Mouse (Mus musculus) liver, embryonic 14.5 days (tissue): ENCODE data around the gene Bak1. TPM values are rescaled to one million over a fixed set of nuclear protein-coding genes. Genes with fewer than 3 reads are reported as not detected.

ENCODE experiments used
- ATAC-seq: fragments of 200-750 bp; cut with Nextera tagmentation; 2 replicates; pipeline ENCODE4 v1.8.0; 2017; ENCODE audit warnings: moderate number of reproducible peaks, mild to moderate bottlenecking, moderate library complexity; ENCODE audit not compliant: insufficient read depth
- DNase-seq, 3 experiments: peaks; one replicate each; pipeline ENCODE4 v3.0.0-alpha.2; 2012 to 2013; ENCODE audit warnings: low read depth in 3 of 3, low spot score in 3 of 3
- H3K27ac ChIP-seq: fragments of 300-500 bp; sonication (generic); 2 replicates; pipeline ENCODE4 v1.5.1; 2014; ENCODE audit warnings: moderate library complexity, mild to moderate bottlenecking, control low read depth, inconsistent platforms
- H3K27me3 ChIP-seq: fragments of 300-500 bp; sonication (generic); 2 replicates; pipeline ENCODE4 v1.6.1; 2014; ENCODE audit warnings: mild to moderate bottlenecking, low read length, moderate library complexity; ENCODE audit not compliant: control insufficient read depth, insufficient read depth
- H3K36me3 ChIP-seq: fragments of 300-500 bp; sonication (generic); replicated peaks from 2 replicates; pipeline ENCODE4 v1.6.1; 2014; ENCODE audit warnings: low read depth; ENCODE audit not compliant: control insufficient read depth, insufficient read depth
- H3K4me1 ChIP-seq, 2 experiments: fragments of 200-500 bp in 1 of 2; fragments of 300-500 bp in 1 of 2; sonication (generic) in 1 of 2; replicated peaks; 2 replicates each; pipeline ENCODE4 v1.6.1; 2012 to 2014; ENCODE audit warnings: antibody characterized with exemption in 1 of 2, inconsistent platforms in 1 of 2, low read length in 1 of 2; ENCODE audit not compliant: control insufficient read depth in 2 of 2, insufficient read depth in 2 of 2
- H3K4me2 ChIP-seq: fragments of 300-500 bp; sonication (generic); 2 replicates; pipeline ENCODE4 v1.6.1; 2014; ENCODE audit warnings: low read depth, mild to moderate bottlenecking, control low read depth, moderate library complexity
- H3K4me3 ChIP-seq, 2 experiments: fragments of 200-500 bp in 1 of 2; fragments of 300-500 bp in 1 of 2; sonication (generic) in 1 of 2; 2 replicates each; pipeline ENCODE4 v1.5.1; 2012 to 2014; ENCODE audit warnings: low read depth in 2 of 2, low read length in 2 of 2, mild to moderate bottlenecking in 2 of 2, control low read depth in 1 of 2, inconsistent platforms in 1 of 2, moderate library complexity in 1 of 2; ENCODE audit not compliant: insufficient read depth in 1 of 2
- H3K9ac ChIP-seq: fragments of 300-500 bp; sonication (generic); replicated peaks from 2 replicates; pipeline ENCODE4 v1.6.1; 2014; ENCODE audit warnings: mild to moderate bottlenecking, control low read depth, moderate library complexity
- H3K9me3 ChIP-seq: fragments of 300-500 bp; sonication (generic); 2 replicates; pipeline ENCODE4 v1.6.1; 2016; ENCODE audit warnings: low read length, mixed read lengths; ENCODE audit not compliant: control insufficient read depth
- CTCF ChIP-seq: IDR thresholded peaks from 2 replicates; pipeline ENCODE4 v1.5.1; 2016; ENCODE audit warnings: antibody characterized with exemption, low read depth, control low read depth
- EP300 ChIP-seq: IDR thresholded peaks from 2 replicates; pipeline ENCODE4 v1.6.1; 2016; ENCODE audit warnings: antibody characterized with exemption, low read depth
- WGBS: fragments of 180-500 bp; shearing (Covaris S2); extraction: QIAGEN DNeasy Blood & Tissue Kit; methylation state at CpG from one replicate; pipeline ENCODE4 v1.1.7; 2014; ENCODE audit not compliant: insufficient replicate concordance; 5-methylcytosine and 5-hydroxymethylcytosine counted together
- polyA plus RNA-seq, 2 experiments: library from polyadenylated mRNA; depleted of rRNA in 1 of 2; stranded (reverse) in 1 of 2; unstranded in 1 of 2; fragments of >200 nt; fragmentation: Nextera tagmentation in 1 of 2; extraction: Ambion mirVana in 1 of 2; gene quantifications; 2 replicates each; pipeline versions ENCODE4 v1.2.1 to v1.2.3; 2012 to 2014

Gene Bak1
- polyA plus RNA-seq, 2 experiments = 5.8 to 16.1 TPM

- Histone ChIP-seq H3K4me2 (no peak overlapping the region), H3K4me1 (no peaks in the 10 kb centered on the region), H3K36me3 (no peaks in the 10 kb centered on the region), H3K9me3 (no peaks in the 10 kb centered on the region), H3K27ac (no peak overlapping the region), H3K27me3 (no peaks in the 10 kb centered on the region), H3K4me3 (no peak overlapping the region), H3K9ac (no peak overlapping the region)
- ATAC-seq = no peak
- WGBS = 29% methylated on average over 11 of the region's 11 CpGs
- TF ChIP-seq CTCF = no peak
- TF ChIP-seq EP300 = no peak
- DNase-seq = no peak
These were observed 23.2 kb downstream of the Bak1 start for GRCm38 (mm10) chr17:27005644-27006043.

DNA sequence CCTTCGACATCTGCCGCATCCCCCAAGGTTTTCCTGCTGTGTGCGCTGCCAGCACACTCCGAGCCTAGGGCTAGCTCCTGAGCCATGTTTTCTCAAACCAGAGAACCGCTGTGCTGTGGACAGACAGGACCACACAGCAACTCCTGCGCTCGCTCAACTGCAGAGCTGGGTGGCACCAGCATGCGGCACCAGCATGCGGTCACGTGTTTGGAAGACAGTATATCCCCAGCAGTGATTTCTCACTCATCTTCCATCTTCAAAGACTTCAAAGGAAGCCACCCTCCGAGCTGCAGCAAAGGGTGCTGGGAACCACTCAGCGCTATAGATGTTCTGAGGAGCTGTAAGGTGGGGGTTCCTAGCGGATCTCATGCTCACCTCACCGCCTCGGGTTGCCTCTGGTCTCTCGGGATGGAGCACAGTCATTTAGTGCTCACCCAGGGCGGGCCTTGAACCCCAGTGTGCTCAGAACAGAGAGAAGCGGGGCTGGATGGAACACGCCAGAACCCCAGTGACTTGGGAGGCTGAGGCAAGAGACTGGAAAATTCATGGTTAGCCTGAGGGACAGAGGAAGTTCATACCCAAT lies 23.8 kb downstream of the Bak1 start:
- no peak overlapping the region for H3K4me2 ChIP-seq
- H3K27ac ChIP-seq = no peak overlapping the region
- H3K9me3 ChIP-seq = no peaks in the 10 kb centered on the region
- TF ChIP-seq CTCF (no peak), EP300 (no peak)
- no peaks in the 10 kb centered on the region for H3K36me3 ChIP-seq
- no peaks in the 10 kb centered on the region for H3K4me1 ChIP-seq
- ATAC-seq = no peak
- H3K4me3 ChIP-seq = no peak overlapping the region
- H3K9ac ChIP-seq = no peak overlapping the region
- whole genome bisulfite sequencing = 44% methylated on average over 19 of the region's 19 CpGs
- no peaks in the 10 kb centered on the region for H3K27me3 ChIP-seq
- no peak for DNase-seq

GRCm38 (mm10) chr17:27004431-27004830 lies 24.4 kb downstream of the Bak1 start:
- no peak overlapping the region for H3K9ac ChIP-seq
- WGBS = 34% methylated on average over 9 of the region's 9 CpGs

GRCm38 (mm10) chr17:27001889-27002288 lies 26.9 kb downstream of the Bak1 start:
- 34% methylated on average over 6 of the region's 6 CpGs for WGBS
- Histone ChIP-seq H3K27ac (no peak overlapping the region), H3K27me3 (no peaks in the 10 kb centered on the region), H3K4me3 (no peak overlapping the region), H3K4me1 (no peaks in the 10 kb centered on the region), H3K9me3 (no peaks in the 10 kb centered on the region), H3K36me3 (no peaks in the 10 kb centered on the region), H3K4me2 (no peak overlapping the region), H3K9ac (no peak overlapping the region; the same call in 1 of the 2 replicates)
- ATAC-seq (no peak), DNase-seq (peak in 1 of 3 experiments; percentile 30)
- TF ChIP-seq CTCF (peak; percentile 83), EP300 (no peak)

More at GRCm38 (mm10) chr17:27004431-27004830, 24.4 kb downstream of the Bak1 start:
- peak; percentile 96 for TF ChIP-seq CTCF
- no peak for TF ChIP-seq EP300
- no peak for DNase-seq
- H3K27ac ChIP-seq = no peak overlapping the region
- H3K4me1 ChIP-seq = no peaks in the 10 kb centered on the region
- no peak overlapping the region for H3K4me3 ChIP-seq
- no peak overlapping the region for H3K4me2 ChIP-seq
- no peaks in the 10 kb centered on the region for H3K27me3 ChIP-seq
- no peak for ATAC-seq
- H3K9me3 ChIP-seq = no peaks in the 10 kb centered on the region
- H3K36me3 ChIP-seq = no peaks in the 10 kb centered on the region

GRCm38 (mm10) chr17:27001151-27001550 lies 27.7 kb downstream of the Bak1 start:
- no peak for ATAC-seq
- no peak for TF ChIP-seq EP300
- TF ChIP-seq CTCF = peak; percentile 74
- H3K4me2 ChIP-seq = no peak overlapping the region
- H3K9me3 ChIP-seq = no peaks in the 10 kb centered on the region
- H3K36me3 ChIP-seq = no peaks in the 10 kb centered on the region
- no peak overlapping the region for H3K4me3 ChIP-seq
- no peaks in the 10 kb centered on the region for H3K27me3 ChIP-seq
- WGBS = 63% methylated on average over 7 of the region's 7 CpGs
- H3K9ac ChIP-seq = no peak overlapping the region
- H3K4me1 ChIP-seq = no peaks in the 10 kb centered on the region
- no peak overlapping the region for H3K27ac ChIP-seq
- peak in 1 of 3 experiments; percentile 33 for DNase-seq
